In genomic region chr7:132247567-132247966, GRCm38 (mm10) we compare ENCODE assay signal across 8 mouse cellular contexts.
DNase-seq lines count a peak whose midpoint lies in the region; ATAC-seq and TF ChIP-seq lines count a peak whose summit lies in the region.

No protein-coding gene starts in this region.

- no peak overlapping the region for H3K4me3 ChIP-seq in forebrain, embryonic 16.5 days (replicated peaks; ENCODE audit: low read length)
- H3K4me3 ChIP-seq in midbrain, embryonic 12.5 days = no peak overlapping the region
- H3K4me3 ChIP-seq in heart, adult 2 months = no peak overlapping the region

- H3K27ac ChIP-seq in forebrain, embryonic 16.5 days (ENCODE audit: low read length) = peak overlapping the region; percentile 84
- H3K27ac ChIP-seq in midbrain, embryonic 12.5 days (replicated peaks) = peak overlapping the region; percentile 93
- no peak overlapping the region for H3K27ac ChIP-seq in heart, adult 2 months

- ATAC-seq in frontal cortex, adult (ENCODE audit: low TSS enrichment) = peak; percentile 66
- peak; percentile 95 for ATAC-seq in forebrain, embryonic 16.5 days
- ATAC-seq in midbrain, embryonic 12.5 days (ENCODE audit: low FRiP score, low read depth) = peak; percentile 99

- DNase-seq in frontal cortex, postnatal 25 days (ENCODE audit: low spot score in 2 of 2) = no peak
- peak; percentile 70 for DNase-seq in ES-CJ7 (ENCODE audit: low read depth, low spot score)
- no peak for DNase-seq in heart, adult 2 months
- no peak for DNase-seq in spleen, postnatal 4 days (ENCODE audit: low spot score in 2 of 2)
- DNase-seq in urinary bladder, postnatal 36 days (ENCODE audit: low spot score in 2 of 2) = no peak

- peaks cover 32% of the 10 kb centered on the region for H3K4me1 ChIP-seq in forebrain, embryonic 16.5 days (replicated peaks; ENCODE audit: control insufficient read depth, insufficient read depth, low read length)
- H3K4me1 ChIP-seq in midbrain, embryonic 12.5 days = peaks cover 39% of the 10 kb centered on the region
- H3K4me1 ChIP-seq in heart, adult 2 months (ENCODE audit: control insufficient read depth, insufficient read depth, low read length) = peaks cover 11% of the 10 kb centered on the region

- WGBS in forebrain, embryonic 16.5 days = 2% methylated on average over 11 of the region's 11 CpGs
- 4% methylated on average over 11 of the region's 11 CpGs for WGBS in midbrain, embryonic 12.5 days
- 73% methylated on average over 11 of the region's 11 CpGs for WGBS in heart, adult 2 months

- H3K9me3 ChIP-seq in forebrain, embryonic 16.5 days (ENCODE audit: control insufficient read depth, low read length) = no peaks in the 10 kb centered on the region
- H3K9me3 ChIP-seq in midbrain, embryonic 12.5 days = no peaks in the 10 kb centered on the region

- H3K36me3 ChIP-seq in forebrain, embryonic 16.5 days (ENCODE audit: control insufficient read depth, insufficient read depth) = no peaks in the 10 kb centered on the region
- peaks cover 33% of the 10 kb centered on the region for H3K36me3 ChIP-seq in midbrain, embryonic 12.5 days
- no peaks in the 10 kb centered on the region for H3K36me3 ChIP-seq in heart, adult 2 months (ENCODE audit: control insufficient read depth, insufficient read depth, low read length)

- TF ChIP-seq CTCF in heart, adult 2 months (IDR thresholded peaks at IDR 0.05) = no peak

- H3K9ac ChIP-seq in forebrain, embryonic 16.5 days (replicated peaks; ENCODE audit: low read depth, low read length) = peak overlapping the region; percentile 38
- H3K9ac ChIP-seq in midbrain, embryonic 12.5 days (replicated peaks) = no peak overlapping the region
- no peak overlapping the region for H3K9ac ChIP-seq in heart, adult 2 months (ENCODE audit: low read depth, low read length)

- no peak for TF ChIP-seq POLR2A in heart, adult 2 months (IDR thresholded peaks at IDR 0.05; ENCODE audit: insufficient read depth, low read depth, low read length)

- peak overlapping the region; percentile 20 for H3K4me2 ChIP-seq in forebrain, embryonic 16.5 days (ENCODE audit: low read length)
- 0 out of 2 replicates have a peak overlapping the region, but pooled peaks have one; percentile 1 for H3K4me2 ChIP-seq in midbrain, embryonic 12.5 days (replicated peaks)

- intact Hi-C loops in heart, adult 2 months (cut with DNase I) = loop anchor here (2.0 to 5.0 kb wide), 3 partner anchors 49 to 91 kb away; partner anchors contain the start of gene Chst15

- TF ChIP-seq EP300 in heart, adult 2 months (IDR thresholded peaks at IDR 0.05; ENCODE audit: insufficient read depth, low read depth, low read length) = no peak

- no peaks in the 10 kb centered on the region for H3K79me2 ChIP-seq in heart, adult 2 months (replicated peaks; ENCODE audit: control insufficient read depth, insufficient read depth, low read length)

- H3K27me3 ChIP-seq in forebrain, embryonic 16.5 days (replicated peaks; ENCODE audit: control insufficient read depth, insufficient read depth, low read length) = no peaks in the 10 kb centered on the region
- no peaks in the 10 kb centered on the region for H3K27me3 ChIP-seq in midbrain, embryonic 12.5 days
- H3K27me3 ChIP-seq in heart, adult 2 months (ENCODE audit: control insufficient read depth, insufficient read depth, low read length) = no peaks in the 10 kb centered on the region
